Mouse (Mus musculus) heart, embryonic 12.5 days (tissue): ENCODE results near the gene 4932429P05Rik. TPM values are rescaled to one million over a fixed set of nuclear protein-coding genes. Genes with fewer than 3 reads are reported as not detected.

Experiments used
- ATAC-seq: fragments of 200-750 bp; cut with Nextera tagmentation; 2 replicates; pipeline ENCODE4 v1.8.0; 2017; ENCODE audit warnings: moderate TSS enrichment, moderate library complexity; ENCODE audit not compliant: insufficient number of reproducible peaks, low FRiP score
- H3K27ac ChIP-seq: fragments of 300-500 bp; sonication (generic); 2 replicates; pipeline ENCODE4 v1.5.1; 2016; ENCODE audit warnings: mild to moderate bottlenecking, moderate library complexity; ENCODE audit not compliant: poor library complexity, severe bottlenecking
- H3K27me3 ChIP-seq: fragments of 300-500 bp; sonication (generic); replicated peaks from 2 replicates; pipeline ENCODE4 v1.6.1; 2016; ENCODE audit warnings: mild to moderate bottlenecking, moderate library complexity
- H3K36me3 ChIP-seq: fragments of 300-500 bp; sonication (generic); 2 replicates; pipeline ENCODE4 v1.6.1; 2016; ENCODE audit warnings: mild to moderate bottlenecking, moderate library complexity
- H3K4me1 ChIP-seq: fragments of 300-500 bp; sonication (generic); replicated peaks from 2 replicates; pipeline ENCODE4 v1.6.1; 2016; ENCODE audit warnings: mild to moderate bottlenecking
- H3K4me2 ChIP-seq: fragments of 300-500 bp; sonication (generic); 2 replicates; pipeline ENCODE4 v1.6.1; 2016; ENCODE audit warnings: mild to moderate bottlenecking, moderate library complexity
- H3K4me3 ChIP-seq: fragments of 300-500 bp; sonication (generic); 2 replicates; pipeline ENCODE4 v1.5.1; 2016; ENCODE audit warnings: mild to moderate bottlenecking
- H3K9ac ChIP-seq: fragments of 300-500 bp; sonication (generic); 2 replicates; pipeline ENCODE4 v1.6.1; 2016; ENCODE audit warnings: mild to moderate bottlenecking, moderate library complexity
- H3K9me3 ChIP-seq: fragments of 300-500 bp; sonication (generic); replicated peaks from 2 replicates; pipeline ENCODE4 v1.6.1; 2016; ENCODE audit warnings: mild to moderate bottlenecking, moderate library complexity
- polyA plus RNA-seq: library from polyadenylated mRNA; unstranded; fragments of >200 nt; fragmentation: Nextera tagmentation; extraction: Ambion mirVana; gene quantifications from 2 replicates; pipeline ENCODE4 v1.2.1, GENCODE M21; 2016

4932429P05Rik gene
- not detected in 2 replicates for polyA plus RNA-seq

DNA sequence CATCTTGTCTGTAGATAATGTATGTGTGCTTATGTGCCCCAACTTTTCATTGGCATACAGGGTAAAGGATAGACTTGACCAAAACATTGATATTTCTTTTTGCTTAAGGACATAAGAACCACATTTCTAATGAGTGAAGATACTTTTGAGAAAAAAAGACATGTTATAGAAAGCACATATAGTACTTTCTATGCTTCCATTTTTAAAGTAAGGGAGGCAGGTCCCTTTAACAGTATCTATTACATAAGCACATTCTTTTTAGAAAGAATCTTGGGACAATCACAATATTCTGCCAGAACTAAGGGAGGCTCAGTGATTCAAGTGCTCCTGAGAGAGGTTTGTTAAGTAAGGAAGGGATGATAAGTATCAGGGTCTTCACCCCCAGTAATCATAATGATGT is at the start of gene 4932429P05Rik:
4932429P05Rik (plus strand) TSS at position 301 of the 400 bp plus-strand sequence.
- Histone ChIP-seq H3K4me1 (no peaks in the 10 kb centered on the region), H3K4me3 (no peak within 1 kb of the TSS), H3K9me3 (no peaks in the 10 kb centered on the region), H3K4me2 (no peak within 1 kb of the TSS), H3K9ac (no peak within 1 kb of the TSS), H3K27me3 (no peaks in the 10 kb centered on the region), H3K36me3 (no peaks in the 10 kb centered on the region), H3K27ac (no peak within 1 kb of the TSS)
- no peak for ATAC-seq

Other genes with a start within 250 kb of the 4932429P05Rik start
- gene 4930415L06Rik, start 180.6 kb downstream of the 4932429P05Rik start, polyA plus RNA-seq: not detected in 2 replicates